Mouse (Mus musculus) bone marrow, adult 2 months (tissue): Measurements from ENCODE around the gene Mab21l3. TPM values are rescaled to one million over a fixed set of nuclear protein-coding genes. Genes with fewer than 3 reads are reported as not detected.
A peak's percentile ranks its signal among the peaks of the same experiment; 100 is the strongest.

Source experiments
- H3K27ac ChIP-seq: fragments of 200-500 bp; 2 replicates; pipeline ENCODE4 v1.5.1; 2012; ENCODE audit warnings: low read depth, mild to moderate bottlenecking, control low read depth, inconsistent platforms, low read length; ENCODE audit not compliant: control insufficient read depth, poor library complexity, insufficient read depth
- H3K4me1 ChIP-seq: fragments of 200-500 bp; 2 replicates; pipeline ENCODE4 v1.6.1; 2011; ENCODE audit warnings: low read length; ENCODE audit not compliant: control insufficient read depth, insufficient read depth
- H3K4me3 ChIP-seq: fragments of 200-500 bp; replicated peaks from 2 replicates; pipeline ENCODE3; 2011; ENCODE audit warnings: mild to moderate bottlenecking, low read depth, low read length, control low read depth; ENCODE audit not compliant: control insufficient read depth
- CTCF ChIP-seq: fragments of 200-500 bp; IDR thresholded peaks from 2 replicates; pipeline ENCODE4 v1.5.1; 2011; ENCODE audit warnings: low read length, control low read depth; ENCODE audit not compliant: control insufficient read depth, insufficient read depth
- POLR2A ChIP-seq: fragments of 200-500 bp; IDR thresholded peaks from 2 replicates; pipeline ENCODE4 v1.6.1; 2011; ENCODE audit warnings: low read depth, mild to moderate bottlenecking, control low read depth, low read length, borderline replicate concordance; ENCODE audit not compliant: control insufficient read depth
- WGBS: fragments of 180-500 bp; shearing (Covaris S2); methylation state at CpG from one replicate; pipeline ENCODE4 v1.1.7; 2018; 5-methylcytosine and 5-hydroxymethylcytosine counted together
- polyA plus RNA-seq: library from polyadenylated mRNA; stranded (reverse); fragments of >200 nt; gene quantifications from 2 replicates; pipeline ENCODE4 v1.2.4, GENCODE M21; 2011; ENCODE audit warnings: low replicate concordance; ENCODE audit not compliant: missing spikeins, insufficient read depth, insufficient read length

The Mab21l3 gene
- not detected in 2 replicates for polyA plus RNA-seq

DNA sequence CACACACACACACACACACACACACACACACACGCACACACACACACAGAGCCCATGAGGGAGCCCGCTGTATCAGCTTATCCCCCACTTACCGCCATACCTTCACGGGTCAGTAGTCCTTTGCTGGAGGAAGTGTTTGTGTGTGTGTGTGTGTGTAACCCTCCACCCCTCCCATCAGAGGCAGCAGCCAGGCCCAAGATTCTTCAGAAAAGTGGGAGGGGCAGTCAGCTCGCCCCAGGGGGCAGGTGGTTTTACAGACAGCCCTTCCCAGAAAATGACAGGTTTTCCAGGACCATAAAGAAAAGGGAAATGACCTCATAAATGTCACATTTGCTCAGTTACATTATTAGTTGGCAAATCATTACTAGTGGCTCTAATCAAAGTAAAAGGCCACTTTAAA is at the start of gene Mab21l3:
Gene Mab21l3, minus strand, starts transcription at position 144 of the 400 bp plus-strand sequence.
- Histone ChIP-seq H3K4me1 (no peaks in the 10 kb centered on the region), H3K27ac (no peak within 1 kb of the TSS), H3K4me3 (no peak within 1 kb of the TSS)
- WGBS: 64% methylated on average over 5 of the region's 5 CpGs
- no peak for TF ChIP-seq CTCF
- no peak for TF ChIP-seq POLR2A

DNA sequence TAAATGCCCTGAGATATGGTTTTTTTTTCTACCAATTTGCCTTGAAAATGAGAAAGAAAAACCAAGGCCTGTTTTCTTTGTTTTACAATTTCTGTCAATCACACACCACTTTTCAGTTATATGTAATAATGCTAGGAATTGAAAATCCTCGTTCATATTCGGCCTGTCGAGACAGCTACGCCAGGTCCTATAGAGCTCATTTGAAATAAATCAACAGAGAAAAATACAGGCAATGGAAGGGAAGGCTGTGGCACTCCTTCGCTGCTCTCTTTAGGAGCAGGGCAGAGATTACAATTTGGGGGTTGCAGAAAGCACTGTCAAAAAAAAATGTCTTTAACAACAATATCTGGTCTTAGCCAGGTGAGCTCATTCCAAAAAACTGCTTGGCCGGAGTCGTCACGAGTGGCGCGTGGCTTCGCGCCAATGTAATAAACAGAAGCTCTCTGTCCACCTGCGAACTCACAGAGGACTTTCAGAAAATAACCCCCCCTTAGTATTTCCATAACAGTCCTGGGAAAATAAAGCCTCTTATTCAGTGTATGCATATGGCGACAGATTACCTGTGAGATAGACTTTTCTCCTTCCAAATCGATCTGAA is 48.7 kb upstream of the Mab21l3 start:
- 87% methylated on average over 15 of the region's 15 CpGs for WGBS
- H3K4me3 ChIP-seq: no peak overlapping the region
- H3K27ac ChIP-seq: no peak overlapping the region

GRCm38 (mm10) chr3:101896893-101897292 is 48.1 kb upstream of the Mab21l3 start:
- Histone ChIP-seq H3K4me3 (no peak overlapping the region), H3K27ac (no peak overlapping the region), H3K4me1 (no peaks in the 10 kb centered on the region)
- TF ChIP-seq POLR2A: no peak
- TF ChIP-seq CTCF: peak; percentile 86
- WGBS: 46% methylated on average over 9 of the region's 9 CpGs

More for the DNA sequence above, 48.7 kb upstream of the Mab21l3 start:
- TF ChIP-seq CTCF (no peak), POLR2A (no peak)
- no peaks in the 10 kb centered on the region for H3K4me1 ChIP-seq

DNA sequence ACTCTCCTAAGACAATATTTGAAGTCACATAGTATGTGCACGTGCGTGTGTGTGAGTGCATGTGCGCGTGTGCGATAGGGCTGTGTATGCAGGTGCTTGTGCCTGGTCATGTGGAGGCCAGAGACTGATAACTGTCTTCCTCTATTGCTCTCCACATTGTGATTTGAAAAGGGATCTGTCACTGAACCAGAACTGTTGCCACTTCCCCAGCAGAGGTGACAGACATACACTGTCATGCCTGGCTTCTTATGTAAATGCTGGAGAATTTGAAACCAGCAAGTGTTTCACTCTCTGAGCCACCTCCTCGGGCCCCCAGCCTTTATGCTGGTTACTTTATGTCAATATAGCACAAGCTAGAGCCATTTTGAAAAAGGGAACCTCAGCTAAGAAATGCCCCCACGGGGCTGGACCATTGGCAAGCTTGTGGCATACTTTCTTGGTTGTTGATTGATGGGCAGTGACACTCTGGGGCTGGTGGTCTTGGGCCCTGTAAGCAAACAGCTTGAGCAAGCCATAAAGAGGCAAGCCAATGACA is 46.7 kb upstream of the Mab21l3 start:
- Histone ChIP-seq H3K4me1 (no peaks in the 10 kb centered on the region), H3K27ac (no peak overlapping the region), H3K4me3 (no peak overlapping the region)
- 72% methylated on average over 7 of the region's 7 CpGs for WGBS
- TF ChIP-seq POLR2A: no peak
- TF ChIP-seq CTCF: no peak

DNA sequence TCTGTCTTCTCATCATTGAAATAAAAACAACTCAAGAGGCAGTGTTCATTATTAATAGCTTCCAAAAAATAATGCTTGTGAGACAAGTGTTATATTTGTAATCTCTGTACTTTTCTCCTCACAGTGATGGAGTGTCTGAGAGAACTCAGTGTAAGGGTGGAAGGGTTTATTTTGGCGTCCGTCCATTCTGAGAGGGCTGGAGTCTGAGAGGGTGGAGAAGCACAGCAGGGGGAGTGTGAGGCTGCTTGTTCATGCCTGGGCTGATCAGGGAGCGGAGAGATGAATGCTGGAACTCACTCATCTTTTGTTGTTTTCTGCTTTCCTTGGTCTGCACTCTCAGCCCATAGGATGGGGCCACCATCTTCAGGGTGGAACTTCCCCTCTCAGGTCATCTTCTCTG is 36.8 kb upstream of the Mab21l3 start:
- Histone ChIP-seq H3K27ac (no peak overlapping the region), H3K4me3 (no peak overlapping the region), H3K4me1 (no peaks in the 10 kb centered on the region)
- TF ChIP-seq POLR2A (no peak), CTCF (no peak)
- WGBS: 89% methylated on average over 3 of the region's 3 CpGs

GRCm38 (mm10) chr3:101885041-101885440 is 36.3 kb upstream of the Mab21l3 start:
- Histone ChIP-seq H3K27ac (no peak overlapping the region), H3K4me3 (no peak overlapping the region), H3K4me1 (no peaks in the 10 kb centered on the region)
- TF ChIP-seq POLR2A: no peak
- no peak for TF ChIP-seq CTCF
- 84% methylated on average over 4 of the region's 4 CpGs for WGBS

DNA sequence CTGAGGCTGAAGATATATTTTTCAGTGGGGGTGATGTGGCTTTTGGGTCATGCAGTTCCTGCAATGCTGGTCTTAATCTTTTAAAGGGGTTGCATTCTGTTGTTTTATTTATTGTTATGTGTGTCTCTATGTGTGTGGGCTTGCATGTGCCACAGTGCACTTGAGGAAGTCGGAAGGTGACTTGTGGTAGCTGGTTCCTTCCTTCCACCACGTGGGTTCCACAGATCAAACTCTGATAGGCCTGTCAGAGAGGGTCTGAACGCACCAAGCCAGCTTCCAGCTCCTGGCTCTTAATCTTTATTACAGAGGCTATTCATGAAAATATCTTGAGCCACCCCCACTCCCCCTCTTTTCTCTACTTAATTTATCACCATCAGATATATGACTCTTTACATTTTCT is 35.1 kb upstream of the Mab21l3 start:
- TF ChIP-seq POLR2A (no peak), CTCF (no peak)
- WGBS: 19% methylated on average over 3 of the region's 3 CpGs
- Histone ChIP-seq H3K27ac (no peak overlapping the region), H3K4me3 (no peak overlapping the region), H3K4me1 (no peaks in the 10 kb centered on the region)

DNA sequence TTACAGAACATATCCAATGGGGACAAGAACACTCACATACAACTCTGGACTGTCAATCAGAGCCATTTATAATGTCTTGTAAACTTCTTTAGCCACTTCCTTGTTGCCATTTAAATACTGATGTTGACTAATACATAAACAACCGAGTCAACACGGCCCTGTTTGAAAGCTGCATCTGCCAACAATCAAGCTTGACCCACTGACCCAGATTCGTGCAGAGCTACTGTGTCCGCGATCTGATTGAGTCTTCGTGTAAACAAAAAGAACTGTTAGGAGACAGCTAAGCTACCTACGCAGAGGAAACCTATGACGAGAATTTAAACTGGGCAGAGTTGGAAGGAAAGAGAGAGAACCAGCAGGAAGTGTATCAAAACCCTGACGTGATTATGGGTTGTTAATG is 33.0 kb upstream of the Mab21l3 start:
- Histone ChIP-seq H3K4me3 (no peak overlapping the region), H3K4me1 (no peaks in the 10 kb centered on the region), H3K27ac (no peak overlapping the region)
- WGBS: 79% methylated on average over 9 of the region's 9 CpGs
- TF ChIP-seq CTCF: no peak
- TF ChIP-seq POLR2A: no peak

- Histone ChIP-seq H3K4me1 (no peaks in the 10 kb centered on the region), H3K4me3 (no peak overlapping the region), H3K27ac (no peak overlapping the region)
- TF ChIP-seq CTCF: no peak; the same call in 1 of the 2 replicates
- TF ChIP-seq POLR2A: no peak
- 78% methylated on average over 6 of the region's 6 CpGs for WGBS
These were observed 32.1 kb upstream of the Mab21l3 start for GRCm38 (mm10) chr3:101880818-101881217.
